Mouse (Mus musculus) midbrain, embryonic 13.5 days (tissue): ENCODE results near the gene Myoz2. TPM values are rescaled to one million over a fixed set of nuclear protein-coding genes. Genes with fewer than 3 reads are reported as not detected.

Experiments
- ATAC-seq: fragments of 200-750 bp; cut with Nextera tagmentation; 2 replicates; pipeline ENCODE4 v1.8.0; 2017; ENCODE audit warnings: mild to moderate bottlenecking, moderate TSS enrichment, moderate library complexity
- H3K27ac ChIP-seq: fragments of 300-500 bp; sonication (generic); 2 replicates; pipeline ENCODE4 v1.5.1; 2015; ENCODE audit warnings: inconsistent platforms, mild to moderate bottlenecking, moderate library complexity
- H3K27me3 ChIP-seq: fragments of 300-500 bp; sonication (generic); 2 replicates; pipeline ENCODE4 v1.6.1; 2015; ENCODE audit warnings: mild to moderate bottlenecking, inconsistent platforms
- H3K36me3 ChIP-seq: fragments of 300-500 bp; sonication (generic); 2 replicates; pipeline ENCODE4 v1.6.1; 2015; ENCODE audit warnings: mild to moderate bottlenecking, inconsistent platforms
- H3K4me1 ChIP-seq: fragments of 300-500 bp; sonication (generic); replicated peaks from 2 replicates; pipeline ENCODE4 v1.6.1; 2015; ENCODE audit warnings: inconsistent platforms
- H3K4me2 ChIP-seq: fragments of 300-500 bp; sonication (generic); replicated peaks from 2 replicates; pipeline ENCODE4 v1.6.1; 2015; ENCODE audit warnings: moderate library complexity, mild to moderate bottlenecking, inconsistent platforms
- H3K4me3 ChIP-seq: fragments of 300-500 bp; sonication (generic); replicated peaks from 2 replicates; pipeline ENCODE4 v1.5.1; 2015; ENCODE audit warnings: mild to moderate bottlenecking, inconsistent platforms
- H3K9ac ChIP-seq: fragments of 300-500 bp; sonication (generic); replicated peaks from 2 replicates; pipeline ENCODE4 v1.6.1; 2015; ENCODE audit warnings: mild to moderate bottlenecking, inconsistent platforms
- H3K9me3 ChIP-seq: fragments of 300-500 bp; sonication (generic); 2 replicates; pipeline ENCODE4 v1.6.1; 2016; ENCODE audit warnings: mild to moderate bottlenecking, inconsistent platforms
- WGBS: fragments of 180-500 bp; shearing (Covaris S2); methylation state at CpG from one replicate; pipeline ENCODE4 v1.1.7; 2015; 5-methylcytosine and 5-hydroxymethylcytosine counted together
- polyA plus RNA-seq: library from polyadenylated mRNA; unstranded; fragments of >200 nt; fragmentation: Nextera tagmentation; extraction: Ambion mirVana; gene quantifications from 2 replicates; pipeline ENCODE4 v1.2.1, GENCODE M21; 2015

The Myoz2 gene
- polyA plus RNA-seq, 1 experiment from 2014 or later: not detected

- Histone ChIP-seq H3K4me2 (no peak overlapping the region), H3K9me3 (no peaks in the 10 kb centered on the region), H3K27me3 (no peaks in the 10 kb centered on the region), H3K9ac (no peak overlapping the region), H3K27ac (no peak overlapping the region), H3K36me3 (no peaks in the 10 kb centered on the region), H3K4me1 (no peaks in the 10 kb centered on the region), H3K4me3 (no peak overlapping the region)
- no peak for ATAC-seq
- WGBS: 93% methylated on average over 1 of the region's 1 CpGs
Measured at GRCm38 (mm10) chr3:123058832-123059231, 24.0 kb upstream of the Myoz2 start.

- Histone ChIP-seq H3K27me3 (no peaks in the 10 kb centered on the region), H3K4me1 (no peaks in the 10 kb centered on the region), H3K36me3 (no peaks in the 10 kb centered on the region), H3K27ac (no peak overlapping the region), H3K9ac (no peak overlapping the region), H3K9me3 (peaks cover 4% of the 10 kb centered on the region; the same call in 1 of the 2 replicates), H3K4me2 (no peak overlapping the region), H3K4me3 (no peak overlapping the region)
- 64% methylated on average over 5 of the region's 5 CpGs for WGBS
- ATAC-seq: no peak
Measured at GRCm38 (mm10) chr3:123054178-123054577, 19.4 kb upstream of the Myoz2 start.

- ATAC-seq: no peak
- Histone ChIP-seq H3K4me2 (no peak overlapping the region), H3K4me1 (no peaks in the 10 kb centered on the region), H3K27ac (no peak overlapping the region), H3K9me3 (peaks cover 4% of the 10 kb centered on the region; the same call in 1 of the 2 replicates), H3K27me3 (no peaks in the 10 kb centered on the region), H3K36me3 (no peaks in the 10 kb centered on the region), H3K9ac (no peak overlapping the region), H3K4me3 (no peak overlapping the region)
- WGBS: 76% methylated on average over 8 of the region's 8 CpGs
Measured at GRCm38 (mm10) chr3:123053192-123053938, 18.6 kb upstream of the Myoz2 start.

GRCm38 (mm10) chr3:123042308-123042707, 7.5 kb upstream of the Myoz2 start:
- Histone ChIP-seq H3K4me2 (no peak overlapping the region), H3K4me1 (no peaks in the 10 kb centered on the region), H3K9me3 (no peaks in the 10 kb centered on the region), H3K27ac (no peak overlapping the region), H3K4me3 (no peak overlapping the region), H3K36me3 (no peaks in the 10 kb centered on the region), H3K9ac (no peak overlapping the region), H3K27me3 (no peaks in the 10 kb centered on the region)
- 98% methylated on average over 1 of the region's 1 CpGs for WGBS
- ATAC-seq: no peak

GRCm38 (mm10) chr3:123033804-123034203, 1.0 kb downstream of the Myoz2 start:
- no peak for ATAC-seq
- Histone ChIP-seq H3K27me3 (no peaks in the 10 kb centered on the region), H3K4me2 (no peak overlapping the region), H3K4me3 (no peak overlapping the region), H3K27ac (no peak overlapping the region), H3K36me3 (no peaks in the 10 kb centered on the region), H3K4me1 (no peaks in the 10 kb centered on the region), H3K9me3 (no peaks in the 10 kb centered on the region), H3K9ac (no peak overlapping the region)
- WGBS: 59% methylated on average over 8 of the region's 8 CpGs

- Histone ChIP-seq H3K4me1 (no peaks in the 10 kb centered on the region), H3K9me3 (no peaks in the 10 kb centered on the region)
- WGBS: 54% methylated on average over 3 of the region's 3 CpGs
Measured at GRCm38 (mm10) chr3:123025634-123026033, 9.2 kb downstream of the Myoz2 start.

GRCm38 (mm10) chr3:123024496-123025234, 10.2 kb downstream of the Myoz2 start:
- no peak overlapping the region for H3K9ac ChIP-seq
- no peaks in the 10 kb centered on the region for H3K36me3 ChIP-seq
- no peaks in the 10 kb centered on the region for H3K27me3 ChIP-seq
- H3K4me2 ChIP-seq: no peak overlapping the region
- H3K27ac ChIP-seq: no peak overlapping the region
- H3K4me3 ChIP-seq: no peak overlapping the region
- no peak for ATAC-seq
- no peaks in the 10 kb centered on the region for H3K4me1 ChIP-seq
- 85% methylated on average over 9 of the region's 9 CpGs for WGBS
- H3K9me3 ChIP-seq: no peaks in the 10 kb centered on the region

More at GRCm38 (mm10) chr3:123025634-123026033, 9.2 kb downstream of the Myoz2 start:
- no peak overlapping the region for H3K4me3 ChIP-seq
- H3K9ac ChIP-seq: no peak overlapping the region
- no peaks in the 10 kb centered on the region for H3K27me3 ChIP-seq
- no peak overlapping the region for H3K4me2 ChIP-seq
- no peak overlapping the region for H3K27ac ChIP-seq
- no peaks in the 10 kb centered on the region for H3K36me3 ChIP-seq
- no peak for ATAC-seq

- Histone ChIP-seq H3K27me3 (no peaks in the 10 kb centered on the region), H3K27ac (no peak overlapping the region), H3K4me1 (no peaks in the 10 kb centered on the region), H3K4me3 (no peak overlapping the region), H3K4me2 (no peak overlapping the region), H3K9ac (no peak overlapping the region), H3K36me3 (no peaks in the 10 kb centered on the region), H3K9me3 (no peaks in the 10 kb centered on the region)
- no peak for ATAC-seq
- 93% methylated on average over 2 of the region's 2 CpGs for WGBS
Measured at GRCm38 (mm10) chr3:123018792-123019191, 16.0 kb downstream of the Myoz2 start.

- Histone ChIP-seq H3K4me1 (no peaks in the 10 kb centered on the region), H3K9ac (no peak overlapping the region), H3K27me3 (no peaks in the 10 kb centered on the region), H3K4me2 (no peak overlapping the region), H3K4me3 (no peak overlapping the region), H3K27ac (no peak overlapping the region), H3K36me3 (no peaks in the 10 kb centered on the region), H3K9me3 (no peaks in the 10 kb centered on the region)
- WGBS: 86% methylated on average over 14 of the region's 14 CpGs
- no peak for ATAC-seq
Measured at GRCm38 (mm10) chr3:123013476-123013875, 21.3 kb downstream of the Myoz2 start.

- no peak for ATAC-seq
- Histone ChIP-seq H3K27me3 (no peaks in the 10 kb centered on the region), H3K27ac (no peak overlapping the region), H3K4me1 (no peaks in the 10 kb centered on the region), H3K9ac (no peak overlapping the region), H3K4me3 (no peak overlapping the region), H3K36me3 (no peaks in the 10 kb centered on the region), H3K9me3 (no peaks in the 10 kb centered on the region), H3K4me2 (no peak overlapping the region)
- 49% methylated on average over 6 of the region's 6 CpGs for WGBS
Measured at GRCm38 (mm10) chr3:123009417-123009816, 25.4 kb downstream of the Myoz2 start.

- no peak for ATAC-seq
- no peaks in the 10 kb centered on the region for H3K4me1 ChIP-seq
- no peak overlapping the region for H3K27ac ChIP-seq
- no peaks in the 10 kb centered on the region for H3K27me3 ChIP-seq
- 85% methylated on average over 10 of the region's 10 CpGs for WGBS
- no peak overlapping the region for H3K4me2 ChIP-seq
- no peak overlapping the region for H3K9ac ChIP-seq
- H3K4me3 ChIP-seq: no peak overlapping the region
- no peaks in the 10 kb centered on the region for H3K36me3 ChIP-seq
- H3K9me3 ChIP-seq: no peaks in the 10 kb centered on the region
Measured at GRCm38 (mm10) chr3:123007386-123007785, 27.4 kb downstream of the Myoz2 start.

- H3K4me2 ChIP-seq: no peak overlapping the region
- no peak overlapping the region for H3K4me3 ChIP-seq
- no peak overlapping the region for H3K27ac ChIP-seq
- ATAC-seq: no peak
- no peaks in the 10 kb centered on the region for H3K4me1 ChIP-seq
- no peaks in the 10 kb centered on the region for H3K36me3 ChIP-seq
- no peaks in the 10 kb centered on the region for H3K9me3 ChIP-seq
- H3K27me3 ChIP-seq: no peaks in the 10 kb centered on the region
- 57% methylated on average over 3 of the region's 3 CpGs for WGBS
- H3K9ac ChIP-seq: no peak overlapping the region
Measured at GRCm38 (mm10) chr3:123001053-123001452, 33.8 kb downstream of the Myoz2 start.
